Mouse (Mus musculus) forebrain, embryonic 12.5 days (tissue): ENCODE data around the gene Slc40a1. TPM values are rescaled to one million over a fixed set of nuclear protein-coding genes. Genes with fewer than 3 reads are reported as not detected.

ENCODE experiments used
- ATAC-seq: fragments of 200-750 bp; cut with Nextera tagmentation; 2 replicates; pipeline ENCODE4 v1.8.0; 2017; ENCODE audit warnings: moderate TSS enrichment; ENCODE audit not compliant: low FRiP score
- H3K27ac ChIP-seq: fragments of 300-500 bp; sonication (generic); 2 replicates; pipeline ENCODE4 v1.5.1; 2016; ENCODE audit warnings: mild to moderate bottlenecking
- H3K27me3 ChIP-seq: fragments of 300-500 bp; sonication (generic); 2 replicates; pipeline ENCODE4 v1.6.1; 2016; ENCODE audit warnings: mild to moderate bottlenecking
- H3K36me3 ChIP-seq: fragments of 300-500 bp; sonication (generic); replicated peaks from 2 replicates; pipeline ENCODE4 v1.6.1; 2016; ENCODE audit warnings: mild to moderate bottlenecking
- H3K4me1 ChIP-seq: fragments of 300-500 bp; sonication (generic); 2 replicates; pipeline ENCODE4 v1.6.1; 2016
- H3K4me2 ChIP-seq: fragments of 300-500 bp; sonication (generic); 2 replicates; pipeline ENCODE4 v1.6.1; 2016; ENCODE audit warnings: mild to moderate bottlenecking, moderate library complexity
- H3K4me3 ChIP-seq: fragments of 300-500 bp; sonication (generic); replicated peaks from 2 replicates; pipeline ENCODE4 v1.5.1; 2016; ENCODE audit warnings: mild to moderate bottlenecking
- H3K9ac ChIP-seq: fragments of 300-500 bp; sonication (generic); 2 replicates; pipeline ENCODE4 v1.6.1; 2016; ENCODE audit warnings: mild to moderate bottlenecking
- H3K9me3 ChIP-seq: fragments of 300-500 bp; sonication (generic); 2 replicates; pipeline ENCODE4 v1.6.1; 2016
- WGBS: fragments of 180-500 bp; shearing (Covaris S2); methylation state at CpG from one replicate; pipeline ENCODE4 v1.1.7; 2016; 5-methylcytosine and 5-hydroxymethylcytosine counted together
- polyA plus RNA-seq: library from polyadenylated mRNA; unstranded; fragments of >200 nt; fragmentation: Nextera tagmentation; extraction: Ambion mirVana; gene quantifications from 2 replicates; pipeline ENCODE4 v1.2.1, GENCODE M21; 2016

Slc40a1 gene
- polyA plus RNA-seq, 1 experiment from 2014 or later, result 16.6 TPM

DNA sequence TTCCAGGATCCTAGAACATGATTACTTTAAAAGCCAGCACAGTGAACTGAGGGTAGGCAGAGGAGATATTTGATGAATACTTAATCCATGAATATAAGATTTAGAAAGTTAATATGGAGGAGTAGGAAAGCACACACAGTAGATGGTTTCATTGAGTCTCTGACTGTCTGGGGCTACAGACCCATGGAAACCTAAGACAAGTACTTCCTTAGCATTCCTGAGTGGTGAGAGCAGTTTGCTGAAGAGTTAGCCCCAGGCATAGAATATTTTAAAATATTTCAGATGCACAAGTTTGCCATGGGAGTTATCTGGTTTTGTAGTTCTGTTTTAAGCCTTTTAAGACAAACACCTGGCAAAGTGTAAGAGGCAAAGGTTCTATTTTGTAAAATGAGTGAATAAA is 65.2 kb downstream of the Slc40a1 start:
- Histone ChIP-seq H3K36me3 (no peaks in the 10 kb centered on the region), H3K9me3 (no peaks in the 10 kb centered on the region), H3K4me2 (no peak overlapping the region), H3K27ac (no peak overlapping the region), H3K4me1 (no peaks in the 10 kb centered on the region), H3K27me3 (no peaks in the 10 kb centered on the region), H3K4me3 (no peak overlapping the region), H3K9ac (no peak overlapping the region)
- ATAC-seq, result no peak

DNA sequence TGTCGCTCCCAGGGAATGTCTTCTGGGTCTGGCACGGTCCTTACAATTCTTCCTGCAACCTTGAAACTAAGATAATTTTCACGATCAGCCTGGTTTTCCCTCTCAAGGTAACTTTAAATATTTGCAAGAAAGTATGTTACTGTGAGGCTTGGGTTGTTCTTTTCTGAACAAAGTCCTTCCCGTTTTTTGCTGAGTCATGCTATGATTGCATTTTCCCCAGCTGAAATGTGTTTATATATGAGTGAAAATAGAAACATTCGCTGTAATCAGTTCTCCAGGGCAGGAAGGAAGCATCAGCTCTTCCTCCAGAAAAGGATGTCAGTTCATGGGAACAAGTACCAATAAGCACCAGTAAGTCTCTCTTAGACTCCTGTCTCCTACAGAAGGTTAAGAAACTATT is 66.0 kb downstream of the Slc40a1 start:
- Histone ChIP-seq H3K36me3 (no peaks in the 10 kb centered on the region), H3K27ac (no peak overlapping the region), H3K27me3 (no peaks in the 10 kb centered on the region), H3K9me3 (no peaks in the 10 kb centered on the region), H3K4me2 (no peak overlapping the region), H3K4me1 (no peaks in the 10 kb centered on the region), H3K4me3 (no peak overlapping the region), H3K9ac (no peak overlapping the region)
- ATAC-seq, result no peak
- 68% methylated on average over 5 of the region's 5 CpGs for WGBS

Other genes with a start within 250 kb of the Slc40a1 start
- 64.9 and 74.4 TPM in 2 replicates for gene Wdr75, start 131.4 kb downstream of the Slc40a1 start, polyA plus RNA-seq
- not detected in 2 replicates for gene Gm5269, start 36.2 kb downstream of the Slc40a1 start, polyA plus RNA-seq
- gene Dnah7b, start 139.8 kb upstream of the Slc40a1 start, polyA plus RNA-seq, result 2.3 and 2.9 TPM in 2 replicates